Mouse (Mus musculus) heart, postnatal 0 days (tissue): ENCODE data around the gene Chchd4. TPM values are rescaled to one million over a fixed set of nuclear protein-coding genes. Genes with fewer than 3 reads are reported as not detected.

Experiments used
- ATAC-seq: fragments of 200-750 bp; cut with Nextera tagmentation; 2 replicates; pipeline ENCODE4 v1.8.0; 2017; ENCODE audit warnings: low read depth, moderate number of reproducible peaks, moderate library complexity; ENCODE audit not compliant: insufficient read depth
- DNase-seq: peaks from one replicate; pipeline ENCODE4 v3.0.0-alpha.2; 2016; ENCODE audit warnings: low spot score
- H3K27ac ChIP-seq: fragments of 300-500 bp; sonication (generic); 2 replicates; pipeline ENCODE4 v1.5.1; 2014; ENCODE audit warnings: low read depth, mild to moderate bottlenecking
- H3K27me3 ChIP-seq: fragments of 300-500 bp; sonication (generic); 2 replicates; pipeline ENCODE4 v1.6.1; 2014; ENCODE audit warnings: low read length, mixed read lengths; ENCODE audit not compliant: control insufficient read depth, insufficient read depth
- H3K36me3 ChIP-seq: fragments of 300-500 bp; sonication (generic); replicated peaks from 2 replicates; pipeline ENCODE4 v1.6.1; 2014; ENCODE audit warnings: low read length, mixed read lengths; ENCODE audit not compliant: control insufficient read depth, insufficient read depth
- H3K4me1 ChIP-seq: fragments of 300-500 bp; sonication (generic); 2 replicates; pipeline ENCODE4 v1.6.1; 2014; ENCODE audit warnings: antibody characterized with exemption; ENCODE audit not compliant: control insufficient read depth, insufficient read depth
- H3K4me2 ChIP-seq: fragments of 300-500 bp; sonication (generic); 2 replicates; pipeline ENCODE4 v1.6.1; 2014; ENCODE audit warnings: low read depth, mild to moderate bottlenecking, low read length, moderate library complexity
- H3K4me3 ChIP-seq: fragments of 300-500 bp; sonication (generic); 2 replicates; pipeline ENCODE4 v1.5.1; 2014; ENCODE audit warnings: low read depth, low read length
- H3K9ac ChIP-seq: fragments of 300-500 bp; sonication (generic); replicated peaks from 2 replicates; pipeline ENCODE4 v1.6.1; 2014; ENCODE audit warnings: low read depth, low read length, mixed read lengths
- H3K9me3 ChIP-seq: fragments of 300-500 bp; sonication (generic); replicated peaks from 2 replicates; pipeline ENCODE4 v1.6.1; 2016; ENCODE audit warnings: low read length; ENCODE audit not compliant: control insufficient read depth
- CTCF ChIP-seq: IDR thresholded peaks from 2 replicates; pipeline ENCODE4 v1.5.1; 2016; ENCODE audit warnings: antibody characterized with exemption, control low read depth, low read depth
- EP300 ChIP-seq: IDR thresholded peaks from 2 replicates; pipeline ENCODE4 v1.6.1; 2016; ENCODE audit warnings: antibody characterized with exemption, low read depth
- WGBS: fragments of 180-500 bp; shearing (Covaris S2); extraction: QIAGEN DNeasy Blood & Tissue Kit; methylation state at CpG from one replicate; pipeline ENCODE4 v1.1.7; 2014; 5-methylcytosine and 5-hydroxymethylcytosine counted together
- polyA plus RNA-seq: library from polyadenylated mRNA; unstranded; fragments of >200 nt; fragmentation: Nextera tagmentation; extraction: Ambion mirVana; gene quantifications from 2 replicates; pipeline ENCODE4 v1.2.1, GENCODE M21; 2015
- total RNA-seq: library from RNA; depleted of rRNA; stranded (reverse); fragments of >200 nt; gene quantifications from 2 replicates; pipeline ENCODE4 v1.2.3, GENCODE M21; 2014; ENCODE audit warnings: low replicate concordance

The Chchd4 gene
- total and polyA plus RNA-seq, 2 experiments from 2014 or later = 25.4 to 30.9 TPM

- no peak for TF ChIP-seq CTCF
- no peak for TF ChIP-seq EP300
- Histone ChIP-seq H3K4me3 (no peak overlapping the region), H3K4me2 (no peak overlapping the region), H3K27me3 (no peaks in the 10 kb centered on the region), H3K36me3 (peaks cover 82% of the 10 kb centered on the region), H3K9me3 (no peaks in the 10 kb centered on the region), H3K27ac (no peak overlapping the region), H3K4me1 (no peaks in the 10 kb centered on the region), H3K9ac (no peak overlapping the region)
- ATAC-seq (no peak), DNase-seq (no peak)
- WGBS = 87% methylated on average over 15 of the region's 15 CpGs
These were observed 13.5 kb upstream of the Chchd4 start for GRCm38 (mm10) chr6:91486736-91487453.

- Histone ChIP-seq H3K27ac (no peak overlapping the region), H3K4me2 (no peak overlapping the region), H3K9me3 (no peaks in the 10 kb centered on the region), H3K4me1 (no peaks in the 10 kb centered on the region), H3K9ac (no peak overlapping the region), H3K36me3 (peaks cover 94% of the 10 kb centered on the region), H3K27me3 (no peaks in the 10 kb centered on the region), H3K4me3 (no peak overlapping the region)
- TF ChIP-seq CTCF (no peak), EP300 (no peak)
- WGBS = 62% methylated on average over 2 of the region's 2 CpGs
- ATAC-seq (no peak), DNase-seq (no peak)
These were observed 10.0 kb upstream of the Chchd4 start for GRCm38 (mm10) chr6:91483371-91483770.

- H3K27ac ChIP-seq = no peak overlapping the region
- WGBS = 92% methylated on average over 2 of the region's 2 CpGs
- H3K4me2 ChIP-seq = no peak overlapping the region
- H3K4me1 ChIP-seq = peaks cover 15% of the 10 kb centered on the region
- H3K9ac ChIP-seq = no peak overlapping the region
- no peaks in the 10 kb centered on the region for H3K27me3 ChIP-seq
- no peak overlapping the region for H3K4me3 ChIP-seq
- H3K36me3 ChIP-seq = peaks cover 42% of the 10 kb centered on the region
- DNase-seq (no peak), ATAC-seq (no peak)
- H3K9me3 ChIP-seq = no peaks in the 10 kb centered on the region
- TF ChIP-seq EP300 (no peak), CTCF (no peak)
These were observed 3.2 kb upstream of the Chchd4 start for GRCm38 (mm10) chr6:91476541-91476940.

DNA sequence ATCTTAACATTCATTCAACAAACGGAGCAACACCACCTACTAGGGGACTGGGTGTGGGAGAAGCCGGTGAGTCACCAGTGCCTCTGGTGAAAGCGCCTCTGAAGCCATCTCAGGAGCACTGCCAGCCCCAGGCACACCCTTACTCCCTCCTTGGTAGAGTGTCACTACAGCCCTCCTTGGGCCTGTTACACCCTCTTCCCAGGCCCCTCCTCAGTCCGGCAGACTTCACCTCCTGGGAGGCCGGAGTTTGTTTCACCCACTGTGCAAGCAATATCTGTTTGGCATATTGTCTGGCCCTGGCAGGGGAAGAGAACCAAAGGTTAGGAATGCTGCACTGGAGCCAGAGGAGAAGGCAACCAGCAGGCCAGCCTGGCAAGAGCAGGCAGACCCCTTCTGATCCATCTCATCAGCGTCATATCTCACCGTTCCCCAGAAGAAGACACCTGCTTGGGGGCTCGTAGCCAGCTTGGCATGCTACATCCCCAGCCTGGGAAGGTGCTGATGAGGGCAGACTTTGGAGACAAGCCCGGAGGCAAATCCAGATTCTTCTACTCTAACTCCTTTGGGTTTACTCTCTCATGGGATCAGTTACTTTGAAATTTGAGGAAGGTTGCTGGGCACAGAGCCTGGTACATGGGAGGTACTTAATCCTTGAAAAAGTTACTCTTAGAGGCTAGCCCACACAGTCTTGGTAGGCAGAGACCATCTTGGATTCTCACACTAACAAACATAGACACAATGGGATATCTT is 1.3 kb upstream of the Chchd4 start:
- DNase-seq = peak; percentile 14
- TF ChIP-seq EP300 (no peak), CTCF (no peak)
- peaks cover 25% of the 10 kb centered on the region for H3K36me3 ChIP-seq
- H3K27me3 ChIP-seq = no peaks in the 10 kb centered on the region
- H3K27ac ChIP-seq = no peak overlapping the region; the same call in 1 of the 2 replicates
- no peak for ATAC-seq
- 48% methylated on average over 9 of the region's 9 CpGs for WGBS
- no peaks in the 10 kb centered on the region for H3K9me3 ChIP-seq
- H3K4me2 ChIP-seq = peak overlapping the region; percentile 83
- peak overlapping the region; percentile 66 for H3K9ac ChIP-seq
- peaks cover 15% of the 10 kb centered on the region for H3K4me1 ChIP-seq
- peak overlapping the region; percentile 76 for H3K4me3 ChIP-seq

- H3K4me3 ChIP-seq = peak overlapping the region; percentile 76
- H3K4me1 ChIP-seq = peaks cover 15% of the 10 kb centered on the region
- peak overlapping the region; percentile 66 for H3K9ac ChIP-seq
- ATAC-seq (peak; percentile 15), DNase-seq (no peak)
- no peaks in the 10 kb centered on the region for H3K9me3 ChIP-seq
- peak overlapping the region; percentile 83 for H3K4me2 ChIP-seq
- TF ChIP-seq CTCF = no peak
- no peak for TF ChIP-seq EP300
- H3K27ac ChIP-seq = peak overlapping the region; percentile 52
- H3K36me3 ChIP-seq = peaks cover 18% of the 10 kb centered on the region
- under 1% methylated on average over 27 of the region's 27 CpGs for WGBS
- no peaks in the 10 kb centered on the region for H3K27me3 ChIP-seq
These were observed 577 bp upstream of the Chchd4 start for GRCm38 (mm10) chr6:91473805-91474440.
